Mouse (Mus musculus): ENCODE measurements around the gene Ncs1. TPM values are rescaled to one million over a fixed set of nuclear protein-coding genes. Genes with fewer than 3 reads are reported as not detected.

Gene Ncs1
- polyA plus RNA-seq, 1 experiment = 58.6 TPM

DNA sequence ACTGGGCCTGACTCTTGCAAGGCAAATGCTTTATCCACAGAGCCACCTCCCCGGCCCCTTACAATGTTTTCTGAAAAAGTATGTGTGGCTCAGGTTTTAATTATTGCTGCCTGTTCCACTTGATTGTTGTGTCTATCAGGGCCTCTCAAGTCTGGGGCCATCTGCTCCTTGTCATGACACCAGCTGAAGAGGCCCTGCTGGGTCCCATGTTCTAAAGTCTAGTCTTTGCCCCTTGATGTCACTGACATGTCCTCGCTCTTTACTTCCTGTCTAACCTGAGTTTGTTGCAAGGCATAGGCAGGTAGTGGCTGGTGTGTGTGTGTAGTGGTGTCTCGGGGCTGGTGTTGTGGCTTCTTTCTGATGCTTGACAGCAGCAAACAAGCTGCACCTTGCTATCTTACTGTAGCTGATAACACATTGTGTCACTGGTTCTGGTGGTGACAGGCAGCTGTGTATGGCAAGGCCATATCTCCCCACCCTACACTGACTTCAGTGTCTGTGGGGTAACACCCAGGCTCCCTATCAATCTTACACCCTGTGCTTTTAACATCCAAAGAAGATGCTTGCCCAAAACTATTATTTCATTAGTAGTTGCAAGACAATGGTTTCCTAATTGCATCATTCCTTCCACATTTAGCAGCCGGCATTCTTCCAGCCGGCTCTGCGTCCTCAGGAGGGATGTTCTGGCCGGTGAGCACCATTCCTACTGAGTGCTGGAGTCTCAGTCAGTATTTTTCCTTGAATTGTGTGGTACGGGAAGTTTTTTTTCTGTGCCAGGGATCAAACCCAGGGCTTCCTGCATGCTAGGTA, 96.3 kb downstream of the Ncs1 start:
- Histone ChIP-seq H3K79me3 (ENCODE audit: low read depth) (no peaks in the 10 kb centered on the region), H3K79me2 (ENCODE audit: control insufficient read depth, insufficient read depth) (no peaks in the 10 kb centered on the region), H3K4me3 (ENCODE audit: insufficient read depth, poor library complexity, severe bottlenecking) (no peak overlapping the region), H3ac (ENCODE audit: control insufficient read depth, insufficient read length, low read depth) (no peak overlapping the region), H3K27me3 (ENCODE audit: control insufficient read depth, insufficient read depth, insufficient read length) (peaks cover 62% of the 10 kb centered on the region), H3K36me3 (ENCODE audit: control insufficient read depth, insufficient read depth) (no peaks in the 10 kb centered on the region)
- no peak for TF ChIP-seq FOSL1 (IDR thresholded peaks at IDR 0.05; ENCODE audit: insufficient read depth, low read length, poor library complexity, severe bottlenecking)
- no peak for TF ChIP-seq CTCF (IDR thresholded peaks at IDR 0.05; ENCODE audit: control insufficient read depth, insufficient read depth, insufficient read length)
- TF ChIP-seq CEBPB (IDR thresholded peaks at IDR 0.05; ENCODE audit: low read depth) = no peak
- no peak for TF ChIP-seq USF1 (IDR thresholded peaks at IDR 0.05; ENCODE audit: low read depth)
- TF ChIP-seq MYOD1 (IDR thresholded peaks at IDR 0.05; ENCODE audit: control insufficient read depth, insufficient read length, low read depth) = no peak

Other genes starting within 250 kb of the Ncs1 start
- gene Fnbp1, start 103.8 kb upstream of the Ncs1 start, polyA plus RNA-seq (2012; fragmentation: generic; extraction: Trizol) = 13.5 TPM
- 28.7 TPM for gene Gpr107, start 93.5 kb upstream of the Ncs1 start, polyA plus RNA-seq (2012; fragmentation: generic; extraction: Trizol)
- 4.1 TPM for gene Hmcn2, start 68.6 kb downstream of the Ncs1 start, polyA plus RNA-seq (2012; fragmentation: generic; extraction: Trizol)
- 248 TPM for gene Ass1, start 224.4 kb downstream of the Ncs1 start, polyA plus RNA-seq (2012; fragmentation: generic; extraction: Trizol)

All from C2C12 (cell line).